Mouse (Mus musculus): ENCODE results near the gene Sec31a. TPM values are rescaled to one million over a fixed set of nuclear protein-coding genes. Genes with fewer than 3 reads are reported as not detected.
A peak's percentile ranks its signal among the peaks of the same experiment; 100 is the strongest.

Sec31a gene
- polyA plus RNA-seq, 1 experiment from 2014 or later = 247 TPM

DNA sequence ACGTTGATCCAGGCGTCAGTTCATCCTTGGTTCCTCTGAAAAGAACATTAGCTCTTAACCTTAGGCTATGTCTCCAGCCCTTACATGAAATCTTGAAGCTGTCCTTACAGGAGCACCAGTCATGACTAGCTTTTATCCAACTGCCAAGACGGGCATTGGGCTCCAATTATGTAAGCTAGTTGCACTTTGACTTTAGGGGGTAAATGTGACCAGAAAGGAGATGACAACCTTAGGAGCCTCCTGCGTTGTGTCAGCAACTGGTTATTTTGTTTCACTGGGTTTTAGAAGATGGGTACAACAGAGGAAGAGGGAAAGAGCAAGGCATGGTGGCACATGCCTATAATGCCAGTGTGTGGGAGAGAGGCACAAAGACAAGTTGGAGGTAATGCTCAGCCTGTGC lies 2.8 kb upstream of the Sec31a start:
- DNase-seq (ENCODE audit: low spot score) (no peak), ATAC-seq (ENCODE audit: low read depth) (no peak)
- Histone ChIP-seq H3K4me2 (ENCODE audit: low read depth, low read length) (no peak overlapping the region), H3K27me3 (replicated peaks; ENCODE audit: control insufficient read depth, insufficient read depth, low read length) (no peaks in the 10 kb centered on the region), H3K36me3 (ENCODE audit: control insufficient read depth, insufficient read depth, low read length) (peaks cover 57% of the 10 kb centered on the region), H3K9me3 (ENCODE audit: control insufficient read depth, low read length) (no peaks in the 10 kb centered on the region), H3K4me1 (ENCODE audit: control insufficient read depth, insufficient read depth, low read length) (peaks cover 16% of the 10 kb centered on the region), H3K4me3 (ENCODE audit: low read depth, low read length) (no peak overlapping the region), H3K9ac (ENCODE audit: low read depth, low read length) (no peak overlapping the region), H3K27ac (replicated peaks; ENCODE audit: low read depth, low read length) (no peak overlapping the region)
- 72% methylated on average over 4 of the region's 4 CpGs for WGBS

DNA sequence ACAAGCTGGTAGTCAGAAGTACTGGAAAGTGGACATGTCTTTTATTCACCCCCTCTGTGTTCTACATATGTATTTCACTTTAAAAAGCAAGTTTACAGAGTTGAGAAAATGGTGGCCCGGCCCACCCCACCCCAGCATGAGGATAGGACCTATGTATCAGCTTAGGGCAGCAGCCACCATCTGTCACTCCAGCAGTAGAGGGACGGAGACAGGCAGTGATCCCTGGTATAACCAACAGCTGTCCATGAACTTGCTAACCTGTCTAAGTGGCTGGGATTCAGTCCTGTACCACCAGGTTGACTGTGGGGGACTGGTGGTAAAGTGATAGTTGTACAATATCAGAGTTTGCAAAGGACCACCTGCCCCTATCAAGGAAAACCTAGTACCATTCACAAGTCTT lies 2.0 kb upstream of the Sec31a start:
- Histone ChIP-seq H3K27me3 (replicated peaks; ENCODE audit: control insufficient read depth, insufficient read depth, low read length) (no peaks in the 10 kb centered on the region), H3K9ac (ENCODE audit: low read depth, low read length) (no peak overlapping the region), H3K27ac (replicated peaks; ENCODE audit: low read depth, low read length) (no peak overlapping the region), H3K9me3 (ENCODE audit: control insufficient read depth, low read length) (no peaks in the 10 kb centered on the region), H3K4me3 (ENCODE audit: low read depth, low read length) (no peak overlapping the region), H3K4me2 (ENCODE audit: low read depth, low read length) (no peak overlapping the region), H3K36me3 (ENCODE audit: control insufficient read depth, insufficient read depth, low read length) (peaks cover 49% of the 10 kb centered on the region), H3K4me1 (ENCODE audit: control insufficient read depth, insufficient read depth, low read length) (peaks cover 21% of the 10 kb centered on the region)
- WGBS = 83% methylated on average over 2 of the region's 2 CpGs
- ATAC-seq (ENCODE audit: low read depth) = no peak
- no peak for DNase-seq (ENCODE audit: low spot score)

DNA sequence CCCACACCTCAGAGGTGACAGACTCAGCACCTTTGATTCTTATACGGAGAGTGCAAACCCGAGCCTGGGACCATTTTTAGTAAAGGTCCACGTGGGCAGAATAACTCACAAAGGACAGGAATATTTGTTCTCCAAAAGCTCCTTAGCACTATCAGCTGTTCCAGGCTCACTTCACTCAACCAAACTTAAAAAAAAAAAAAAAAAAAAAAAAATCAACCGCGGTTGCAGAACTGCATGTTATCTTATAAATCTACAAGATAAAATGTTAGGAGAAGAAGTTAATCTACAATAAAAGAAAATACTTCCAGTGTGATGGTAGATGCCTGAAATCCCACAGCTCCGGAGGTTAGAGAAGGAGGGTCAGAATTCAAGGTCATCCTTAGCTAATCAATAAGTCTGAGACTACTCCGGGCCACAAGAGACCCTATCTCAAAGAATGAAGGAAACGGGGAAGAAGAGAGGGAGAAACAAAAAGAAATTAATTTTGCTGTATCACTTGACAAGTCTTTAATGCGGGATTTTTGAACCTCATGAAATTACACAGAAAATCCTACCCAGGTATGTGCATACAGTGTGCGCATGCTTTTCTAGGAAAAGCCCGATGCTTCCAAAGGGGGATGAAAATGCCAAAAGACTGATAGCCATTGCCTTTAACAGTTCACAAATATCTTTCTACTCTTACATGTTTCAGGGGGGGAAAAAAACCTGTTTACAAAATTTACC lies 1.4 kb downstream of the Sec31a start:
- Histone ChIP-seq H3K36me3 (ENCODE audit: control insufficient read depth, insufficient read depth, low read length) (peaks cover 15% of the 10 kb centered on the region), H3K4me3 (ENCODE audit: low read depth, low read length) (peak overlapping the region; percentile 87), H3K9me3 (ENCODE audit: control insufficient read depth, low read length) (no peaks in the 10 kb centered on the region), H3K4me2 (ENCODE audit: low read depth, low read length) (peak overlapping the region; percentile 71), H3K27me3 (replicated peaks; ENCODE audit: control insufficient read depth, insufficient read depth, low read length) (no peaks in the 10 kb centered on the region), H3K9ac (ENCODE audit: low read depth, low read length) (peak overlapping the region; percentile 92), H3K27ac (replicated peaks; ENCODE audit: low read depth, low read length) (peak overlapping the region; percentile 93; the same call in 1 of the 2 replicates), H3K4me1 (ENCODE audit: control insufficient read depth, insufficient read depth, low read length) (peaks cover 21% of the 10 kb centered on the region)
- WGBS = 55% methylated on average over 11 of the region's 11 CpGs
- DNase-seq (ENCODE audit: low spot score) (no peak), ATAC-seq (ENCODE audit: low read depth) (no peak)

DNA sequence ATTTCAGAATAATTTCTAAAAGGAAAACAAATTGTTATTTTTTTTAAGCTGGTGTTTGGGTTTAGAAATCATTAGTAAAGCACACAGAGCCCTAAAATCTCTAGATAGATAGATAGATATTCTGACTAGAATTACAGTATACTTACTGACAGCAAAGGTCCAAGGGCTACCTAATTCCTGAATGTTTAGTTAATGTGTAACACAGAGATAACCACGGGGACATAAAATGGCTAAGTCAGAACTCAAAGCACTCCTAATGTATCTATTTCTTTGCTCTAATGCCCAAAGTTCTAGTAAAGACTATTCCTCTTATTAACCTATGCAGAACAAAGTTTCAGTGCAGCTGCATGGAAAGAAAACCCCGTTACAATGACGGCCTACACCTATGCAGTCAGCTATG lies 3.1 kb downstream of the Sec31a start:
- H3K27me3 ChIP-seq (replicated peaks; ENCODE audit: control insufficient read depth, insufficient read depth, low read length) = no peaks in the 10 kb centered on the region
- peak overlapping the region; percentile 71; the same call in 1 of the 2 replicates for H3K4me2 ChIP-seq (ENCODE audit: low read depth, low read length)
- H3K9me3 ChIP-seq (ENCODE audit: control insufficient read depth, low read length) = no peaks in the 10 kb centered on the region
- no peak overlapping the region for H3K4me3 ChIP-seq (ENCODE audit: low read depth, low read length)
- no peak overlapping the region for H3K27ac ChIP-seq (replicated peaks; ENCODE audit: low read depth, low read length)
- DNase-seq (ENCODE audit: low spot score) = no peak
- peaks cover 21% of the 10 kb centered on the region for H3K4me1 ChIP-seq (ENCODE audit: control insufficient read depth, insufficient read depth, low read length)
- ATAC-seq (ENCODE audit: low read depth) = no peak
- peaks cover 8% of the 10 kb centered on the region for H3K36me3 ChIP-seq (ENCODE audit: control insufficient read depth, insufficient read depth, low read length)
- H3K9ac ChIP-seq (ENCODE audit: low read depth, low read length) = no peak overlapping the region
- 69% methylated on average over 3 of the region's 3 CpGs for WGBS

DNA sequence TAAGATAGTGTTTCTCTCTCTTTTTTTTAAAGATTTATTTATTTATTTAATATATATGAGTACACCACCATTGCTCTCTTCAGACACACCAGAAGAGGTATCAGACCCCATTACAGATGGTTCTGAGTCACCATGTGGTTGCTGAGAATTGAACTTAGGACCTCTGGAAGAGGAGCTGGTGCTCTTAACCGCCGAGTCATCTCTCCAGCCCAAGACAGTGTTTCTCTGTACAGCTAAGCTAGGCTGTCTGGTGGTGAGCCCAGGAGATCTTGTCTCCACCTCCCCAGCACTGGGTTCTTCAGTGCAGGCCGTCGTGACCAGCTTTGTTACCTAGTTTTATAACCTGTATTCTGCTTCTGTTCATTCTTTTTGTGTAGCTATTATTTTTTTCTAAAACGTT lies 5.8 kb downstream of the Sec31a start:
- Histone ChIP-seq H3K9ac (ENCODE audit: low read depth, low read length) (no peak overlapping the region), H3K4me1 (ENCODE audit: control insufficient read depth, insufficient read depth, low read length) (peaks cover 14% of the 10 kb centered on the region), H3K9me3 (ENCODE audit: control insufficient read depth, low read length) (no peaks in the 10 kb centered on the region), H3K4me3 (ENCODE audit: low read depth, low read length) (no peak overlapping the region), H3K36me3 (ENCODE audit: control insufficient read depth, insufficient read depth, low read length) (peaks cover 31% of the 10 kb centered on the region), H3K27me3 (replicated peaks; ENCODE audit: control insufficient read depth, insufficient read depth, low read length) (no peaks in the 10 kb centered on the region), H3K27ac (replicated peaks; ENCODE audit: low read depth, low read length) (no peak overlapping the region), H3K4me2 (ENCODE audit: low read depth, low read length) (no peak overlapping the region)
- DNase-seq (ENCODE audit: low spot score) (no peak), ATAC-seq (ENCODE audit: low read depth) (no peak)
- WGBS = 90% methylated on average over 5 of the region's 5 CpGs

DNA sequence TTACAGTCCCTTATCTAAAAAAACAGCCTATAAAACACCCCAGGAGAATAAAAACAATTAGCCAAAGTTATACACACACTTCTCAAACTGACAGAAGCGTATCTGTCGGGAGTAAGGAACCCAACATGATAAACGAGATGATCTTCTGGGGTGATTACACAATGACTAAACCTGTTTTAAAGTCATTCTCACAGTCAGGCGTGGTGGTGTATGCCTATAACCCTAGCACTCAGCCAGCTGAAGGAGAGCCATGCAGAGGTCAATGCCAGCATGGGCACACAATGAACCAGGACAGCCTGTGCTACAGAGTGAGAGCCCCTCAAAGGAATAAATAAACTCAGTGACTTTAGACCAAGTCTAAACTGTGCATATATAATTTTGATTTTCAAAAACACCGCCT lies 7.5 kb downstream of the Sec31a start:
- H3K27me3 ChIP-seq (replicated peaks; ENCODE audit: control insufficient read depth, insufficient read depth, low read length) = no peaks in the 10 kb centered on the region
- WGBS = 88% methylated on average over 5 of the region's 5 CpGs
- ATAC-seq (ENCODE audit: low read depth) (no peak), DNase-seq (ENCODE audit: low spot score) (no peak)
- H3K36me3 ChIP-seq (ENCODE audit: control insufficient read depth, insufficient read depth, low read length) = peaks cover 48% of the 10 kb centered on the region
- H3K4me1 ChIP-seq (ENCODE audit: control insufficient read depth, insufficient read depth, low read length) = 0 out of 2 replicates have a peak, but pooled peaks cover 1% of the 10 kb centered on the region
- no peak overlapping the region for H3K27ac ChIP-seq (replicated peaks; ENCODE audit: low read depth, low read length)
- no peaks in the 10 kb centered on the region for H3K9me3 ChIP-seq (ENCODE audit: control insufficient read depth, low read length)
- no peak overlapping the region for H3K9ac ChIP-seq (ENCODE audit: low read depth, low read length)
- H3K4me3 ChIP-seq (ENCODE audit: low read depth, low read length) = no peak overlapping the region
- no peak overlapping the region for H3K4me2 ChIP-seq (ENCODE audit: low read depth, low read length)

DNA sequence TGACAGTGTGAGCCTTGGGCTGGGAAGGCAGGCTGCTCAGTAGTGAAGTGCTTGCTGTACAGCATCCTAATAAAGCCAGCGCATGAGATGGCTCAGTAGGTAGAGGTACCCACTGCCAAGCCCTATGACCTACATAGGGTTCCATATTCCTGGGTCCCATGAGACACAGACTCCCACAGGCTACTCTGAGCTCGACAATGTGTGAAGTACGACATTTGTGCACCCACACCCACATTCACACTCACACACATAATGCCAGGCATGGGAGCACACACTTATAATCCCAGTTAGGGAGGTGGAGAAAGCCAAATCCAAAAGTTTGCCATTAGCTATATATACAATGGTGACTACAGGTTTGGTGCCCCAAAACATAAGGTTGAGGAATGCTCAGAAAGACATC lies 19.3 kb downstream of the Sec31a start:
- Histone ChIP-seq H3K27me3 (replicated peaks; ENCODE audit: control insufficient read depth, insufficient read depth, low read length) (no peaks in the 10 kb centered on the region), H3K27ac (replicated peaks; ENCODE audit: low read depth, low read length) (no peak overlapping the region), H3K9me3 (ENCODE audit: control insufficient read depth, low read length) (no peaks in the 10 kb centered on the region), H3K4me1 (ENCODE audit: control insufficient read depth, insufficient read depth, low read length) (no peaks in the 10 kb centered on the region), H3K9ac (ENCODE audit: low read depth, low read length) (no peak overlapping the region), H3K4me2 (ENCODE audit: low read depth, low read length) (no peak overlapping the region), H3K4me3 (ENCODE audit: low read depth, low read length) (no peak overlapping the region), H3K36me3 (ENCODE audit: control insufficient read depth, insufficient read depth, low read length) (peaks cover 94% of the 10 kb centered on the region)
- WGBS = 94% methylated on average over 3 of the region's 3 CpGs
- DNase-seq (ENCODE audit: low spot score) (no peak), ATAC-seq (ENCODE audit: low read depth) (no peak)

DNA sequence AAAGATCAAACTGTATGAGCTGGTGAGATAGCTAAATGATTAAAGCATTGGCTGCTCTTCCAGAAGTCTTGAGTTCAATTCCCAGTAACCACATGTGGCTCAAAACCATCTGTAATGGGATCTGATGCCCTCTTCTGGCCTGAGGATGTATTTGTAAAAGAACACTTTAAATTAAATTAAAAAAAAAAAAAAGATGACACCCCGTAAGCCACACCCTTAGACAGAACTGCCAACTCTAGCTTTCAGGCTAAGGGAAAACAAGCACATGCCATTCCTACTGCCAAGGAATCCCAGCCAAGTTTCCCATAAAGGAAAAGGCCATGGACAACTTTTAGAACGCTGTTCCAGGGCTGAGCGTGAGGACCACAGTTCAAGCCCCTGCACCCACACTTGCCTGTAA lies 22.4 kb downstream of the Sec31a start:
- ATAC-seq (ENCODE audit: low read depth) (no peak), DNase-seq (ENCODE audit: low spot score) (peak; percentile 16)
- Histone ChIP-seq H3K9me3 (ENCODE audit: control insufficient read depth, low read length) (no peaks in the 10 kb centered on the region), H3K4me1 (ENCODE audit: control insufficient read depth, insufficient read depth, low read length) (no peaks in the 10 kb centered on the region), H3K27me3 (replicated peaks; ENCODE audit: control insufficient read depth, insufficient read depth, low read length) (no peaks in the 10 kb centered on the region), H3K36me3 (ENCODE audit: control insufficient read depth, insufficient read depth, low read length) (peaks cover 98% of the 10 kb centered on the region), H3K4me3 (ENCODE audit: low read depth, low read length) (no peak overlapping the region), H3K4me2 (ENCODE audit: low read depth, low read length) (no peak overlapping the region), H3K27ac (replicated peaks; ENCODE audit: low read depth, low read length) (no peak overlapping the region), H3K9ac (ENCODE audit: low read depth, low read length) (no peak overlapping the region)
- 91% methylated on average over 3 of the region's 3 CpGs for WGBS

DNA sequence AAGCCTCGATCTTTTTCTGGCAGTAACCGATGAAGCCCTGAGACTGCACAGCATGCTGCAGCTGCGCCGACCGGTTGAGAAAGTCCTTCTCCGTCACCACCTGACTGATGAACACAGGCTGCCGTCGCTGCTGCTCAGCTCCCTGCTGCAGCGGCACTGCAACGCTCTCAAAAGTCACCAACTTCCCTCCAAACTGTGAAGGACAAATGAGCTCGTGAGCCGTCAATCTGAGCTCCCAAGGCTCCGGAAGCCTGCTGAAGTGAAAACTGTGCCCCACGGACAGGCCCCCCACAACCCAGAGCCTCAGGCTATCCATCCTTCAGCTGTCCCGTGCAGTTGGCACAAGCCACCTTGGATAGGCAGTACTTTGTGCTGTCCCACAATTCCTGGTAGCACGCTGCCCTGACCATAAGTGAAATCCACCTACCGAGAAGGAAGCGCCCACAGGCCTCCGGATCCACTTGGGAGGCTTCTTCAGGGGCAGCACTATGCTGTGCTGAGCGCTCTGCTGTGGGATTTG lies 23.5 kb downstream of the Sec31a start:
- no peak for ATAC-seq (ENCODE audit: low read depth)
- no peak overlapping the region for H3K9ac ChIP-seq (ENCODE audit: low read depth, low read length)
- DNase-seq (ENCODE audit: low spot score) = no peak
- H3K4me2 ChIP-seq (ENCODE audit: low read depth, low read length) = no peak overlapping the region
- no peaks in the 10 kb centered on the region for H3K27me3 ChIP-seq (replicated peaks; ENCODE audit: control insufficient read depth, insufficient read depth, low read length)
- no peaks in the 10 kb centered on the region for H3K9me3 ChIP-seq (ENCODE audit: control insufficient read depth, low read length)
- H3K36me3 ChIP-seq (ENCODE audit: control insufficient read depth, insufficient read depth, low read length) = peaks cover 96% of the 10 kb centered on the region
- no peak overlapping the region for H3K27ac ChIP-seq (replicated peaks; ENCODE audit: low read depth, low read length)
- H3K4me1 ChIP-seq (ENCODE audit: control insufficient read depth, insufficient read depth, low read length) = no peaks in the 10 kb centered on the region
- WGBS = 90% methylated on average over 20 of the region's 20 CpGs
- no peak overlapping the region for H3K4me3 ChIP-seq (ENCODE audit: low read depth, low read length)

Data from embryonic facial prominence, embryonic 14.5 days (tissue).